Mouse (Mus musculus) liver, embryonic 15.5 days (tissue): ENCODE data around the gene Abcb9. TPM values are rescaled to one million over a fixed set of nuclear protein-coding genes. Genes with fewer than 3 reads are reported as not detected.

ENCODE experiments used
- polyA plus RNA-seq: library from polyadenylated mRNA; unstranded; fragments of >200 nt; fragmentation: Nextera tagmentation; extraction: Ambion mirVana; gene quantifications from 2 replicates; pipeline ENCODE4 v1.2.1, GENCODE M21; 2015

Gene Abcb9
- polyA plus RNA-seq, 1 experiment from 2014 or later: 6.1 TPM

Other genes with a start within 250 kb of the Abcb9 start
- gene Hcar2, start 230.3 kb downstream of the Abcb9 start, polyA plus RNA-seq: 0.18 and 0.32 TPM in 2 replicates
- 0.10 and 0.13 TPM in 2 replicates for gene Hcar1, start 215.8 kb downstream of the Abcb9 start, polyA plus RNA-seq
- 30.9 and 42.8 TPM in 2 replicates for gene Denr, start 188.6 kb downstream of the Abcb9 start, polyA plus RNA-seq
- 0.76 and 1.2 TPM in 2 replicates for gene Gm43518, start 168.4 kb downstream of the Abcb9 start, polyA plus RNA-seq
- 2.5 and 3.2 TPM in 2 replicates for gene Ccdc62, start 165.1 kb downstream of the Abcb9 start, polyA plus RNA-seq
- 11.4 and 12.9 TPM in 2 replicates for gene Hip1r, start 122.2 kb downstream of the Abcb9 start, polyA plus RNA-seq
- gene Vps37b, start 63.5 kb downstream of the Abcb9 start, polyA plus RNA-seq: 16.5 and 17.3 TPM in 2 replicates
- 14.2 and 15.2 TPM in 2 replicates for gene Ogfod2, start 16.5 kb upstream of the Abcb9 start, polyA plus RNA-seq
- gene Arl6ip4, start 20.3 kb upstream of the Abcb9 start, polyA plus RNA-seq: 52.1 and 53.5 TPM in 2 replicates
- 1.5 and 2.2 TPM in 2 replicates for gene Pitpnm2, start 154.0 kb upstream of the Abcb9 start, polyA plus RNA-seq
- 4.9 and 5.0 TPM in 2 replicates for gene Mphosph9, start 232.2 kb upstream of the Abcb9 start, polyA plus RNA-seq
- gene 2810006K23Rik, start 232.3 kb upstream of the Abcb9 start, polyA plus RNA-seq: 5.9 and 6.4 TPM in 2 replicates